Mouse (Mus musculus): Measurements from ENCODE around the gene H2-DMb2.

- TF ChIP-seq EP300 (IDR thresholded peaks at IDR 0.05; ENCODE audit: low read depth) (no peak), CTCF (IDR thresholded peaks at IDR 0.05; ENCODE audit: low read depth) (no peak)
Measured at GRCm38 (mm10) chr17:34185526-34185925, 42.4 kb downstream of the H2-DMb2 start.

All from liver, postnatal 0 days (tissue).